Mouse (Mus musculus): ENCODE data around the gene Spem1. TPM values are rescaled to one million over a fixed set of nuclear protein-coding genes. Genes with fewer than 3 reads are reported as not detected.

The Spem1 gene
- polyA plus RNA-seq (2015; fragmentation: Nextera tagmentation; extraction: Ambion mirVana), result 0.12 TPM in 1 of 2 replicates, not detected in the other

GRCm38 (mm10) chr11:69822080-69822479, at the start of gene Spem1:
Gene Spem1, minus strand, starts transcription at chr11:69822180.

GRCm38 (mm10) chr11:69858113-69858998, 36.4 kb upstream of the Spem1 start, which contains the start of gene Tnk1:
Gene Tnk1, minus strand, starts transcription at chr11:69858730.

GRCm38 (mm10) chr11:69846198-69846680, 24.3 kb upstream of the Spem1 start, which contains the start of gene Plscr3:
Gene Plscr3, plus strand, starts transcription at chr11:69846376.

GRCm38 (mm10) chr11:69837952-69838713, 16.2 kb upstream of the Spem1 start, which contains the start of gene Tmem256:
Gene Tmem256, plus strand, starts transcription at chr11:69838514.

GRCm38 (mm10) chr11:69837604-69837951, 15.6 kb upstream of the Spem1 start, which contains the start of gene Nlgn2:
Gene Nlgn2, minus strand, starts transcription at chr11:69837784.

GRCm38 (mm10) chr11:69818365-69818764, 3.6 kb downstream of the Spem1 start, which contains the start of gene Spem2:
Gene Spem2, minus strand, starts transcription at chr11:69818465.

GRCm38 (mm10) chr11:69815155-69815554, 6.8 kb downstream of the Spem1 start, which contains the start of gene Gm39566:
Gene Gm39566, minus strand, starts transcription at chr11:69815298.

GRCm38 (mm10) chr11:69804972-69805909, 16.7 kb downstream of the Spem1 start, which contains the start of gene Tmem102:
Gene Tmem102, minus strand, starts transcription at chr11:69805624.

GRCm38 (mm10) chr11:69801379-69801977, 20.5 kb downstream of the Spem1 start, which contains the start of gene Fgf11:
Gene Fgf11, minus strand, starts transcription at chr11:69801857.

GRCm38 (mm10) chr11:69795168-69795982, 26.6 kb downstream of the Spem1 start, which contains the start of gene Chrnb1:
Gene Chrnb1, minus strand, starts transcription at chr11:69795943.

Other genes with a start within 250 kb of the Spem1 start
- 19.3 and 21.3 TPM in 2 replicates for gene Wrap53, start 241.9 kb downstream of the Spem1 start, polyA plus RNA-seq (2015; fragmentation: Nextera tagmentation; extraction: Ambion mirVana)
- 80.6 and 88.9 TPM in 2 replicates for gene Trp53, start 241.8 kb downstream of the Spem1 start, polyA plus RNA-seq (2015; fragmentation: Nextera tagmentation; extraction: Ambion mirVana)
- 20.4 and 20.8 TPM in 2 replicates for gene Atp1b2, start 216.2 kb downstream of the Spem1 start, polyA plus RNA-seq (2015; fragmentation: Nextera tagmentation; extraction: Ambion mirVana)
- gene Shbg, start 204.3 kb downstream of the Spem1 start, polyA plus RNA-seq (2015; fragmentation: Nextera tagmentation; extraction: Ambion mirVana), result not detected in 2 replicates
- gene Sat2, start 200.2 kb downstream of the Spem1 start, polyA plus RNA-seq (2015; fragmentation: Nextera tagmentation; extraction: Ambion mirVana), result 7.3 and 7.9 TPM in 2 replicates
- gene Fxr2, start 189.2 kb downstream of the Spem1 start, polyA plus RNA-seq (2015; fragmentation: Nextera tagmentation; extraction: Ambion mirVana), result 11.5 and 12.6 TPM in 2 replicates
- 0.19 and 0.25 TPM in 2 replicates for gene Sox15, start 166.9 kb downstream of the Spem1 start, polyA plus RNA-seq (2015; fragmentation: Nextera tagmentation; extraction: Ambion mirVana)
- gene Mpdu1, start 159.5 kb downstream of the Spem1 start, polyA plus RNA-seq (2015; fragmentation: Nextera tagmentation; extraction: Ambion mirVana), result 44.5 and 46.1 TPM in 2 replicates
- gene Cd68, start 156.0 kb downstream of the Spem1 start, polyA plus RNA-seq (2015; fragmentation: Nextera tagmentation; extraction: Ambion mirVana), result 25.2 and 39.1 TPM in 2 replicates
- gene Eif4a1, start 149.8 kb downstream of the Spem1 start, polyA plus RNA-seq (2015; fragmentation: Nextera tagmentation; extraction: Ambion mirVana), result 272 and 275 TPM in 2 replicates
- gene Senp3, start 140.1 kb downstream of the Spem1 start, polyA plus RNA-seq (2015; fragmentation: Nextera tagmentation; extraction: Ambion mirVana), result 37.0 and 38.4 TPM in 2 replicates
- gene Tnfsf13, start 136.4 kb downstream of the Spem1 start, polyA plus RNA-seq (2015; fragmentation: Nextera tagmentation; extraction: Ambion mirVana), result 0.64 and 0.78 TPM in 2 replicates
- gene Tnfsf12, start 126.3 kb downstream of the Spem1 start, polyA plus RNA-seq (2015; fragmentation: Nextera tagmentation; extraction: Ambion mirVana), result 4.4 and 5.2 TPM in 2 replicates
- 2.1 and 2.8 TPM in 2 replicates for gene Tnfsfm13, start 126.1 kb downstream of the Spem1 start, polyA plus RNA-seq (2015; fragmentation: Nextera tagmentation; extraction: Ambion mirVana)
- gene Polr2a, start 63.5 kb downstream of the Spem1 start, polyA plus RNA-seq (2015; fragmentation: Nextera tagmentation; extraction: Ambion mirVana), result 15.2 and 15.8 TPM in 2 replicates
- gene Slc35g3, start 60.2 kb downstream of the Spem1 start, polyA plus RNA-seq (2015; fragmentation: Nextera tagmentation; extraction: Ambion mirVana), result 0.07 and 0.08 TPM in 2 replicates
- 1.3 and 1.9 TPM in 2 replicates for gene Zbtb4, start 56.3 kb downstream of the Spem1 start, polyA plus RNA-seq (2015; fragmentation: Nextera tagmentation; extraction: Ambion mirVana)
- 0.99 and 1.5 TPM in 2 replicates for gene Chrnb1, start 26.2 kb downstream of the Spem1 start, polyA plus RNA-seq (2015; fragmentation: Nextera tagmentation; extraction: Ambion mirVana)
- 0.33 and 0.36 TPM in 2 replicates for gene Fgf11, start 20.3 kb downstream of the Spem1 start, polyA plus RNA-seq (2015; fragmentation: Nextera tagmentation; extraction: Ambion mirVana)
- gene Tmem102, start 16.6 kb downstream of the Spem1 start, polyA plus RNA-seq (2015; fragmentation: Nextera tagmentation; extraction: Ambion mirVana), result 0.30 and 0.68 TPM in 2 replicates
- gene Gm39566, start 6.9 kb downstream of the Spem1 start, polyA plus RNA-seq (2015; fragmentation: Nextera tagmentation; extraction: Ambion mirVana), result not detected in 2 replicates
- not detected in 2 replicates for gene Spem2, start 3.7 kb downstream of the Spem1 start, polyA plus RNA-seq (2015; fragmentation: Nextera tagmentation; extraction: Ambion mirVana)
- 2.6 and 3.1 TPM in 2 replicates for gene Nlgn2, start 15.6 kb upstream of the Spem1 start, polyA plus RNA-seq (2015; fragmentation: Nextera tagmentation; extraction: Ambion mirVana)
- gene Tmem256, start 16.3 kb upstream of the Spem1 start, polyA plus RNA-seq (2015; fragmentation: Nextera tagmentation; extraction: Ambion mirVana), result 337 and 343 TPM in 2 replicates
- gene Plscr3, start 24.2 kb upstream of the Spem1 start, polyA plus RNA-seq (2015; fragmentation: Nextera tagmentation; extraction: Ambion mirVana), result 45.7 and 56.8 TPM in 2 replicates
- 0.56 and 0.91 TPM in 2 replicates for gene Tnk1, start 36.5 kb upstream of the Spem1 start, polyA plus RNA-seq (2015; fragmentation: Nextera tagmentation; extraction: Ambion mirVana)
- not detected in 2 replicates for gene Tmem95, start 55.8 kb upstream of the Spem1 start, polyA plus RNA-seq (2015; fragmentation: Nextera tagmentation; extraction: Ambion mirVana)
- gene Kctd11, start 59.2 kb upstream of the Spem1 start, polyA plus RNA-seq (2015; fragmentation: Nextera tagmentation; extraction: Ambion mirVana), result 2.3 and 3.1 TPM in 2 replicates
- 15.3 and 21.3 TPM in 2 replicates for gene Acap1, start 73.4 kb upstream of the Spem1 start, polyA plus RNA-seq (2015; fragmentation: Nextera tagmentation; extraction: Ambion mirVana)
- gene 2810408A11Rik, start 78.8 kb upstream of the Spem1 start, polyA plus RNA-seq (2015; fragmentation: Nextera tagmentation; extraction: Ambion mirVana), result 2.2 and 2.6 TPM in 2 replicates
- 3.2 and 3.4 TPM in 2 replicates for gene Neurl4, start 78.9 kb upstream of the Spem1 start, polyA plus RNA-seq (2015; fragmentation: Nextera tagmentation; extraction: Ambion mirVana)
- 104 and 116 TPM in 2 replicates for gene Gps2, start 91.7 kb upstream of the Spem1 start, polyA plus RNA-seq (2015; fragmentation: Nextera tagmentation; extraction: Ambion mirVana)
- gene Eif5a, start 99.8 kb upstream of the Spem1 start, polyA plus RNA-seq (2015; fragmentation: Nextera tagmentation; extraction: Ambion mirVana), result 1,453 and 1,558 TPM in 2 replicates
- 0.12 and 0.53 TPM in 2 replicates for gene Ybx2, start 113.6 kb upstream of the Spem1 start, polyA plus RNA-seq (2015; fragmentation: Nextera tagmentation; extraction: Ambion mirVana)
- gene Slc2a4, start 126.0 kb upstream of the Spem1 start, polyA plus RNA-seq (2015; fragmentation: Nextera tagmentation; extraction: Ambion mirVana), result 19.1 and 22.0 TPM in 2 replicates
- 0.98 and 1.6 TPM in 2 replicates for gene Cldn7, start 142.6 kb upstream of the Spem1 start, polyA plus RNA-seq (2015; fragmentation: Nextera tagmentation; extraction: Ambion mirVana)
- 20.7 and 22.4 TPM in 2 replicates for gene Ctdnep1, start 159.0 kb upstream of the Spem1 start, polyA plus RNA-seq (2015; fragmentation: Nextera tagmentation; extraction: Ambion mirVana)
- 69.4 and 73.0 TPM in 2 replicates for gene Elp5, start 160.3 kb upstream of the Spem1 start, polyA plus RNA-seq (2015; fragmentation: Nextera tagmentation; extraction: Ambion mirVana)
- 318 and 353 TPM in 2 replicates for gene Gabarap, start 169.0 kb upstream of the Spem1 start, polyA plus RNA-seq (2015; fragmentation: Nextera tagmentation; extraction: Ambion mirVana)
- 26.6 and 35.9 TPM in 2 replicates for gene Phf23, start 173.6 kb upstream of the Spem1 start, polyA plus RNA-seq (2015; fragmentation: Nextera tagmentation; extraction: Ambion mirVana)
- 6.9 and 10.2 TPM in 2 replicates for gene Dvl2, start 178.4 kb upstream of the Spem1 start, polyA plus RNA-seq (2015; fragmentation: Nextera tagmentation; extraction: Ambion mirVana)
- gene Acadvl, start 193.2 kb upstream of the Spem1 start, polyA plus RNA-seq (2015; fragmentation: Nextera tagmentation; extraction: Ambion mirVana), result 58.3 and 59.1 TPM in 2 replicates
- 1.5 and 3.1 TPM in 2 replicates for gene Dlg4, start 194.8 kb upstream of the Spem1 start, polyA plus RNA-seq (2015; fragmentation: Nextera tagmentation; extraction: Ambion mirVana)
- gene Asgr1, start 231.9 kb upstream of the Spem1 start, polyA plus RNA-seq (2015; fragmentation: Nextera tagmentation; extraction: Ambion mirVana), result 0.10 and 0.16 TPM in 2 replicates